In the genomic region with DNA sequence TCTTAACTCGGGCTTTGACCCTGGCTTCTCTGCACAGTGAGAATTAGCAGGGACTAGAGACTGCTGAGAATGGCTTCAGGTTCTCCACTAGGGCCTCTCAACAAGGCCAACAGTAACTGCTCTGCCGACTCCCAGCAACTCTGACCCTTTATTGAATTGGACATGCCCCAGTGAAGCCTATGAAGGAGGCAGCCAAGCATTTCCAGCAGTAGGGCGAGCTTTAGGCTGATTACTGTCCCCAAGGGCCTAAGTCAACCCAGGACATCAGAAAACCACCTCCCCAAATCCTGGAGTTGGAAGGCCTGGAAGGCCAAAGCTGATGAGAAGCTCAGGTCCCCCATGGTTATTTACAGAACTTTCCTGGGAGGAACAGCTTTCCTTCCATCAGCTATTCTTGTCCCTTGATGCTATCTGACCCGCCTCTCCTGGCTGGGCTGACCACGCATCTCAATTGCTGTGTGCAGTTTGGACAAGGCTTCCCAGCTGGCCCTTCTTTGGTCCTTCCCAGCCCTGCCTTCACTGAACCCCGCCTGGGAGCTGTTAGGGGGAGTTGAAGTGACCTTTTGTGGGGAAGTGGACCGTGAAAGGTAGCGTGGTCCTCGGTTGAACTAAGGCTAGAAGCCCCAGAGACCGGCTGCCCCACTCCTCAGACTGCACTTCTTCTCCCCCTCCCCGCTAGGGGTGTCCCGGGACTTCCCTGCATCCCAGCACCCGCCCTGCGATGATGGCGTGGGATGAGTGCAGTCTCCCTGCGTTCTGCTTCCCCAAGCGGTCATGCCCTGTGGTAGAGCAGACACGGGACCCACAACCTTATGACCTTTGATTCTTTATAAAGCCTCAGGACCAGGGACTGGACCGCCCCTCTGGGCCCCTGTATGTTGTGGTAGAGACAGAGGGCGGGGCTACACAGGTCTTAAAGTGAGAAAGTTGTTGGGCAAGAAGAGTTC, we compare ENCODE assay signal across 8 mouse cellular contexts. TPM values are rescaled to one million over a fixed set of nuclear protein-coding genes. Genes with fewer than 3 reads are reported as not detected.
A peak's percentile ranks its signal among the peaks of the same experiment; 100 is the strongest.
DNase-seq lines count a peak whose midpoint lies in the region; ATAC-seq and TF ChIP-seq lines count a peak whose summit lies in the region.

No protein-coding gene starts in this region.

- 41% methylated on average over 20 of the region's 20 CpGs for WGBS in liver, embryonic 11.5 days
- WGBS in heart, postnatal 0 days: 38% methylated on average over 20 of the region's 20 CpGs
- WGBS in liver, embryonic 13.5 days (ENCODE audit: insufficient replicate concordance): 39% methylated on average over 20 of the region's 20 CpGs
- WGBS in stomach, postnatal 0 days: 42% methylated on average over 20 of the region's 20 CpGs

- no peak for TF ChIP-seq CTCF in heart, postnatal 0 days (IDR thresholded peaks at IDR 0.05; ENCODE audit: low read depth)
- no peak for TF ChIP-seq CTCF in stomach, postnatal 0 days (IDR thresholded peaks at IDR 0.05; ENCODE audit: low read depth)

- H3K4me3 ChIP-seq in liver, embryonic 11.5 days (ENCODE audit: low read depth, low read length): no peak overlapping the region
- no peak overlapping the region for H3K4me3 ChIP-seq in heart, postnatal 0 days (ENCODE audit: low read depth, low read length)
- H3K4me3 ChIP-seq in liver, embryonic 13.5 days (replicated peaks): no peak overlapping the region
- no peak overlapping the region for H3K4me3 ChIP-seq in stomach, postnatal 0 days (ENCODE audit: low read depth, low read length)

- no peaks in the 10 kb centered on the region for H3K9me3 ChIP-seq in liver, embryonic 11.5 days (ENCODE audit: control insufficient read depth, low read length)
- no peaks in the 10 kb centered on the region for H3K9me3 ChIP-seq in heart, postnatal 0 days (replicated peaks; ENCODE audit: control insufficient read depth, low read length)
- H3K9me3 ChIP-seq in liver, embryonic 13.5 days (replicated peaks): no peaks in the 10 kb centered on the region
- no peaks in the 10 kb centered on the region for H3K9me3 ChIP-seq in stomach, postnatal 0 days (ENCODE audit: control insufficient read depth, low read length)

- peaks cover 37% of the 10 kb centered on the region for H3K4me1 ChIP-seq in liver, embryonic 11.5 days (replicated peaks; ENCODE audit: control insufficient read depth, insufficient read depth, low read length)
- peaks cover 4% of the 10 kb centered on the region; the same call in 1 of the 2 replicates for H3K4me1 ChIP-seq in heart, postnatal 0 days (ENCODE audit: control insufficient read depth, insufficient read depth)
- H3K4me1 ChIP-seq in liver, embryonic 13.5 days (replicated peaks): peaks cover 45% of the 10 kb centered on the region
- H3K4me1 ChIP-seq in stomach, postnatal 0 days (replicated peaks; ENCODE audit: control insufficient read depth, insufficient read depth): peaks cover 9% of the 10 kb centered on the region

- no peak for TF ChIP-seq EP300 in heart, postnatal 0 days (IDR thresholded peaks at IDR 0.05; ENCODE audit: low read depth)
- no peak for TF ChIP-seq EP300 in stomach, postnatal 0 days (optimal IDR thresholded peaks at IDR 0.05)

- H3K36me3 ChIP-seq in liver, embryonic 11.5 days (ENCODE audit: control insufficient read depth, insufficient read depth, low read length): no peaks in the 10 kb centered on the region
- no peaks in the 10 kb centered on the region for H3K36me3 ChIP-seq in heart, postnatal 0 days (replicated peaks; ENCODE audit: control insufficient read depth, insufficient read depth, low read length)
- H3K36me3 ChIP-seq in liver, embryonic 13.5 days: no peaks in the 10 kb centered on the region
- no peaks in the 10 kb centered on the region for H3K36me3 ChIP-seq in stomach, postnatal 0 days (ENCODE audit: control insufficient read depth, insufficient read depth, low read length)

- H3K27me3 ChIP-seq in liver, embryonic 11.5 days (replicated peaks; ENCODE audit: control insufficient read depth, insufficient read depth, low read length): 0 out of 2 replicates have a peak, but pooled peaks cover 2% of the 10 kb centered on the region
- no peaks in the 10 kb centered on the region for H3K27me3 ChIP-seq in heart, postnatal 0 days (ENCODE audit: control insufficient read depth, insufficient read depth, low read length)
- H3K27me3 ChIP-seq in liver, embryonic 13.5 days: 0 out of 2 replicates have a peak, but pooled peaks cover 3% of the 10 kb centered on the region
- no peaks in the 10 kb centered on the region for H3K27me3 ChIP-seq in stomach, postnatal 0 days (ENCODE audit: control insufficient read depth, insufficient read depth, low read length)

- ATAC-seq in liver, embryonic 11.5 days (replicated peaks; ENCODE audit: low FRiP score): no peak
- peak; percentile 47 for ATAC-seq in heart, postnatal 0 days (ENCODE audit: insufficient read depth, low read depth)
- no peak for ATAC-seq in liver, embryonic 13.5 days (ENCODE audit: low read depth)
- ATAC-seq in stomach, postnatal 0 days (ENCODE audit: low FRiP score, low TSS enrichment): 0 out of 2 replicates have a peak, but pooled peaks have one; percentile 42

- H3K9ac ChIP-seq in liver, embryonic 11.5 days (ENCODE audit: low read depth, low read length): no peak overlapping the region
- no peak overlapping the region for H3K9ac ChIP-seq in heart, postnatal 0 days (replicated peaks; ENCODE audit: low read depth, low read length)
- H3K9ac ChIP-seq in liver, embryonic 13.5 days: 0 out of 2 replicates have a peak overlapping the region, but pooled peaks have one; percentile 18
- no peak overlapping the region for H3K9ac ChIP-seq in stomach, postnatal 0 days (ENCODE audit: low read length)

- no peak overlapping the region for H3K4me2 ChIP-seq in liver, embryonic 11.5 days
- H3K4me2 ChIP-seq in heart, postnatal 0 days (ENCODE audit: low read depth, low read length): no peak overlapping the region
- H3K4me2 ChIP-seq in liver, embryonic 13.5 days: peak overlapping the region; percentile 68; the same call in 1 of the 2 replicates
- H3K4me2 ChIP-seq in stomach, postnatal 0 days (replicated peaks; ENCODE audit: low read depth): no peak overlapping the region

- no peak for DNase-seq in liver, embryonic 11.5 days (ENCODE audit: low spot score)
- no peak for DNase-seq in liver
- peak; percentile 60 for DNase-seq in embryo, embryonic 11 days
- no peak for DNase-seq in heart, postnatal 0 days (ENCODE audit: low spot score)
- DNase-seq in liver, embryonic 13.5 days: no peak
- no peak for DNase-seq in stomach, postnatal 0 days (ENCODE audit: low spot score)
- DNase-seq in left cerebral cortex, adult 18-20 months (ENCODE audit: low spot score in 2 of 2): no peak
- DNase-seq in cerebellum, adult 9-11 months: no peak

- 0 out of 2 replicates have a peak overlapping the region, but pooled peaks have one; percentile 8 for H3K27ac ChIP-seq in liver, embryonic 11.5 days (ENCODE audit: low read depth, low read length)
- H3K27ac ChIP-seq in heart, postnatal 0 days (ENCODE audit: low read depth): peak overlapping the region; percentile 39
- H3K27ac ChIP-seq in liver, embryonic 13.5 days: peak overlapping the region; percentile 52
- H3K27ac ChIP-seq in stomach, postnatal 0 days (replicated peaks): peak overlapping the region; percentile 63

RNA-seq across cellular contexts. Expression of a gene that starts 27.3 kb away (rescaled TPM):
- 26.0 and 29.5 TPM in 2 replicates for polyA plus RNA-seq in liver, embryonic 11.5 days (2014; fragmentation: Nextera tagmentation; extraction: Ambion mirVana)
- total RNA-seq in heart, postnatal 0 days (2014; rRNA removed; ENCODE audit: low replicate concordance): 33.5 and 39.8 TPM in 2 replicates
- 11.8 and 12.0 TPM in 2 replicates for polyA plus RNA-seq in heart, postnatal 0 days (2015; fragmentation: Nextera tagmentation; extraction: Ambion mirVana)
- 17.3 and 18.4 TPM in 2 replicates for polyA plus RNA-seq in liver, embryonic 13.5 days (2015; fragmentation: Nextera tagmentation; extraction: Ambion mirVana)
- 28.9 and 30.6 TPM in 2 replicates for polyA plus RNA-seq in stomach, postnatal 0 days (2015; fragmentation: Nextera tagmentation; extraction: Ambion mirVana)
- total RNA-seq in left cerebral cortex, adult 18-20 months (2021): 10 to 100 TPM; 26.6 to 28.8 TPM

Comparison
In these comparisons a context has a peak if more than half of its experiments do, and no peak if none do; other contexts are left out.
1. ATAC-seq: peak in heart, postnatal 0 days (single experiment) and stomach, postnatal 0 days (single experiment); none in liver, embryonic 11.5 days (single experiment) and liver, embryonic 13.5 days (single experiment).
2. H3K27ac ChIP-seq: peak in every context shown above with its lines; median percentile 63 in stomach, postnatal 0 days; 52 in liver, embryonic 13.5 days; 39 in heart, postnatal 0 days; 8 in liver, embryonic 11.5 days.